Mouse (Mus musculus): Measurements from ENCODE around the gene Cntn4. TPM values are rescaled to one million over a fixed set of nuclear protein-coding genes. Genes with fewer than 3 reads are reported as not detected.

Cntn4 gene
- polyA plus RNA-seq, 1 experiment from 2014 or later = 56.3 TPM

GRCm38 (mm10) chr6:106381288-106382025 lies 704.0 kb downstream of the Cntn4 start:
- no peak overlapping the region for H3K9ac ChIP-seq (replicated peaks; ENCODE audit: low read depth, low read length)
- H3K36me3 ChIP-seq (ENCODE audit: control insufficient read depth, insufficient read depth, low read length) = no peaks in the 10 kb centered on the region
- ATAC-seq (ENCODE audit: low read depth) = no peak
- no peak overlapping the region for H3K4me3 ChIP-seq (ENCODE audit: low read depth, low read length)
- no peaks in the 10 kb centered on the region for H3K27me3 ChIP-seq (ENCODE audit: control insufficient read depth, insufficient read depth, low read length)
- WGBS = 61% methylated on average over 6 of the region's 6 CpGs
- no peaks in the 10 kb centered on the region for H3K9me3 ChIP-seq (ENCODE audit: control insufficient read depth, low read length)
- no peak overlapping the region for H3K27ac ChIP-seq (ENCODE audit: low read depth, low read length)
- H3K4me1 ChIP-seq (ENCODE audit: control insufficient read depth, insufficient read depth, low read length) = no peaks in the 10 kb centered on the region
- H3K4me2 ChIP-seq (ENCODE audit: low read depth, low read length) = no peak overlapping the region

GRCm38 (mm10) chr6:106387833-106388406 lies 710.5 kb downstream of the Cntn4 start:
- 50% methylated on average over 2 of the region's 2 CpGs for WGBS
- Histone ChIP-seq H3K27ac (ENCODE audit: low read depth, low read length) (no peak overlapping the region), H3K27me3 (ENCODE audit: control insufficient read depth, insufficient read depth, low read length) (no peaks in the 10 kb centered on the region), H3K36me3 (ENCODE audit: control insufficient read depth, insufficient read depth, low read length) (no peaks in the 10 kb centered on the region), H3K4me1 (ENCODE audit: control insufficient read depth, insufficient read depth, low read length) (no peaks in the 10 kb centered on the region), H3K9ac (replicated peaks; ENCODE audit: low read depth, low read length) (no peak overlapping the region), H3K4me3 (ENCODE audit: low read depth, low read length) (no peak overlapping the region), H3K4me2 (ENCODE audit: low read depth, low read length) (no peak overlapping the region), H3K9me3 (ENCODE audit: control insufficient read depth, low read length) (no peaks in the 10 kb centered on the region)
- ATAC-seq (ENCODE audit: low read depth) = peak; percentile 85

- no peak for ATAC-seq (ENCODE audit: low read depth)
- H3K36me3 ChIP-seq (ENCODE audit: control insufficient read depth, insufficient read depth, low read length) = no peaks in the 10 kb centered on the region
- WGBS = 84% methylated on average over 3 of the region's 3 CpGs
- no peak overlapping the region for H3K27ac ChIP-seq (ENCODE audit: low read depth, low read length)
- no peaks in the 10 kb centered on the region for H3K4me1 ChIP-seq (ENCODE audit: control insufficient read depth, insufficient read depth, low read length)
- no peak overlapping the region for H3K9ac ChIP-seq (replicated peaks; ENCODE audit: low read depth, low read length)
- no peak overlapping the region for H3K4me3 ChIP-seq (ENCODE audit: low read depth, low read length)
- no peaks in the 10 kb centered on the region for H3K27me3 ChIP-seq (ENCODE audit: control insufficient read depth, insufficient read depth, low read length)
- no peaks in the 10 kb centered on the region for H3K9me3 ChIP-seq (ENCODE audit: control insufficient read depth, low read length)
- H3K4me2 ChIP-seq (ENCODE audit: low read depth, low read length) = no peak overlapping the region
These were observed 730.6 kb downstream of the Cntn4 start for GRCm38 (mm10) chr6:106408014-106408413.

- Histone ChIP-seq H3K9ac (replicated peaks; ENCODE audit: low read depth, low read length) (no peak overlapping the region), H3K27ac (ENCODE audit: low read depth, low read length) (no peak overlapping the region)
- 72% methylated on average over 3 of the region's 3 CpGs for WGBS
These were observed 731.2 kb downstream of the Cntn4 start for GRCm38 (mm10) chr6:106408634-106409033.

DNA sequence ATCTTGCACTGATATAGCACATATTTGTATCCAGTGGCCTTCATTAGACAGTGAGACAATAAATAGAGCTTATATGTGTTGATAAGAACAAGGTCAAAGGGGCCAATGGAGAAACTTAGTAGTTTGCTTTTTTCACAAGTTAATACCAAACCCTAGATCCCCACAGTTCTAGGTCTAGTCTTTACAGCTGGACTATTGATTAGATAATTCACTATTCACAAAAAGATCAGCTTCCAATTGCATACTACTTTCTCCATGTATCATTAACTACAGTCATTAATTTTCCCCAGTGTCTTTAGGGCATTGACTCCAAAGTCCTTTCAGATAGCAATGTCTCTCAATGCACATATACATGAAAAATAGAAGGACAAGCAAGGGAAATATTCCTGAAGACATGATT lies 745.5 kb downstream of the Cntn4 start:
- no peak overlapping the region for H3K4me3 ChIP-seq (ENCODE audit: low read depth, low read length)
- no peak overlapping the region for H3K9ac ChIP-seq (replicated peaks; ENCODE audit: low read depth, low read length)
- no peaks in the 10 kb centered on the region for H3K4me1 ChIP-seq (ENCODE audit: control insufficient read depth, insufficient read depth, low read length)
- no peak overlapping the region for H3K4me2 ChIP-seq (ENCODE audit: low read depth, low read length)
- H3K27me3 ChIP-seq (ENCODE audit: control insufficient read depth, insufficient read depth, low read length) = no peaks in the 10 kb centered on the region
- no peaks in the 10 kb centered on the region for H3K9me3 ChIP-seq (ENCODE audit: control insufficient read depth, low read length)
- ATAC-seq (ENCODE audit: low read depth) = no peak
- H3K27ac ChIP-seq (ENCODE audit: low read depth, low read length) = no peak overlapping the region
- H3K36me3 ChIP-seq (ENCODE audit: control insufficient read depth, insufficient read depth, low read length) = no peaks in the 10 kb centered on the region

More at GRCm38 (mm10) chr6:106408634-106409033, 731.2 kb downstream of the Cntn4 start:
- ATAC-seq (ENCODE audit: low read depth) = no peak
- Histone ChIP-seq H3K4me2 (ENCODE audit: low read depth, low read length) (no peak overlapping the region), H3K9me3 (ENCODE audit: control insufficient read depth, low read length) (no peaks in the 10 kb centered on the region), H3K36me3 (ENCODE audit: control insufficient read depth, insufficient read depth, low read length) (no peaks in the 10 kb centered on the region), H3K27me3 (ENCODE audit: control insufficient read depth, insufficient read depth, low read length) (no peaks in the 10 kb centered on the region), H3K4me3 (ENCODE audit: low read depth, low read length) (no peak overlapping the region), H3K4me1 (ENCODE audit: control insufficient read depth, insufficient read depth, low read length) (no peaks in the 10 kb centered on the region)

- no peak for ATAC-seq (ENCODE audit: low read depth)
- 96% methylated on average over 2 of the region's 2 CpGs for WGBS
These were observed 746.0 kb downstream of the Cntn4 start for GRCm38 (mm10) chr6:106423471-106423870.

DNA sequence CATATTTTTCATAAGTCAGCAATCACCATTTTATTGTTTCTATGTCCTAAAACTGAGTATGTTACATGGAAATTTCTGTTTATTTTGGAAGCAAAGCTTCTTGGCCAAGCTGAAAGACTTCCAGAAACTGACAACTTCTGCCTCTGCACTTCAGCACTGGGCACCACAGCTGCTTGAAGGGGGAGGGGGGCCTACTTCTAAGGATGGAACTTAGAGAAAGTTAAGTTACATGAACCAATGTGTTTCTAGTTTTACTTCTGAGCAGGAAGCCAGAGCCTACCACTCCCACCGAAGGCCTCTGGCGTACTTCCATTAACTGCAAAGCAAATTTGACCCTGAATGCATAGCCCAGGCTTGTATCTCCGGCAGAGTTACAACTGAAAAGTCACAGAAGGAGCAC lies 749.2 kb downstream of the Cntn4 start:
- Histone ChIP-seq H3K9me3 (ENCODE audit: control insufficient read depth, low read length) (no peaks in the 10 kb centered on the region), H3K4me1 (ENCODE audit: control insufficient read depth, insufficient read depth, low read length) (no peaks in the 10 kb centered on the region), H3K27ac (ENCODE audit: low read depth, low read length) (no peak overlapping the region), H3K27me3 (ENCODE audit: control insufficient read depth, insufficient read depth, low read length) (no peaks in the 10 kb centered on the region), H3K4me3 (ENCODE audit: low read depth, low read length) (no peak overlapping the region), H3K36me3 (ENCODE audit: control insufficient read depth, insufficient read depth, low read length) (no peaks in the 10 kb centered on the region), H3K4me2 (ENCODE audit: low read depth, low read length) (no peak overlapping the region), H3K9ac (replicated peaks; ENCODE audit: low read depth, low read length) (no peak overlapping the region)
- ATAC-seq (ENCODE audit: low read depth) = no peak
- WGBS = 89% methylated on average over 3 of the region's 3 CpGs

More at GRCm38 (mm10) chr6:106423471-106423870, 746.0 kb downstream of the Cntn4 start:
- Histone ChIP-seq H3K27ac (ENCODE audit: low read depth, low read length) (no peak overlapping the region), H3K9me3 (ENCODE audit: control insufficient read depth, low read length) (no peaks in the 10 kb centered on the region), H3K27me3 (ENCODE audit: control insufficient read depth, insufficient read depth, low read length) (no peaks in the 10 kb centered on the region), H3K36me3 (ENCODE audit: control insufficient read depth, insufficient read depth, low read length) (no peaks in the 10 kb centered on the region), H3K4me2 (ENCODE audit: low read depth, low read length) (no peak overlapping the region), H3K9ac (replicated peaks; ENCODE audit: low read depth, low read length) (no peak overlapping the region), H3K4me1 (ENCODE audit: control insufficient read depth, insufficient read depth, low read length) (no peaks in the 10 kb centered on the region), H3K4me3 (ENCODE audit: low read depth, low read length) (no peak overlapping the region)

DNA sequence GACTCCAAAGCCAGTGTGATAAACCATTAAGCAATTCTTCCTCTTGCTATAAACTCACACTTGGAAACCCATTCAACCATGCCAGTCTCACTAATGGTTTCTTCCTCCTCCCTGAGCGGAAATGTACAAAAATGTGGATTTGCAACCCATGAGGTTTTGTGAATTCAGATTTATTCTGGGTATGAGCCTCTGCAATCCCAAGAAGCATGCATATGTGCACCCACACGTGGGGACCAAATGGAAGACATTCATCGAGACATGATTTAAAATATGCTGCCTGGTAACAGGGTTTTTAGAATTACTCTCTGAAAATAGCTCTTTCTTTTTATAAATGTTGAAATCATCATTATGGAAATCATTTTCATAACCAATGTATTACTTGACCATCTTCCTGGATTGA lies 754.0 kb downstream of the Cntn4 start:
- Histone ChIP-seq H3K9ac (replicated peaks; ENCODE audit: low read depth, low read length) (no peak overlapping the region), H3K4me2 (ENCODE audit: low read depth, low read length) (no peak overlapping the region), H3K36me3 (ENCODE audit: control insufficient read depth, insufficient read depth, low read length) (no peaks in the 10 kb centered on the region), H3K4me1 (ENCODE audit: control insufficient read depth, insufficient read depth, low read length) (no peaks in the 10 kb centered on the region), H3K9me3 (ENCODE audit: control insufficient read depth, low read length) (no peaks in the 10 kb centered on the region), H3K27me3 (ENCODE audit: control insufficient read depth, insufficient read depth, low read length) (no peaks in the 10 kb centered on the region), H3K4me3 (ENCODE audit: low read depth, low read length) (no peak overlapping the region), H3K27ac (ENCODE audit: low read depth, low read length) (no peak overlapping the region)
- WGBS = 73% methylated on average over 3 of the region's 3 CpGs
- ATAC-seq (ENCODE audit: low read depth) = no peak

DNA sequence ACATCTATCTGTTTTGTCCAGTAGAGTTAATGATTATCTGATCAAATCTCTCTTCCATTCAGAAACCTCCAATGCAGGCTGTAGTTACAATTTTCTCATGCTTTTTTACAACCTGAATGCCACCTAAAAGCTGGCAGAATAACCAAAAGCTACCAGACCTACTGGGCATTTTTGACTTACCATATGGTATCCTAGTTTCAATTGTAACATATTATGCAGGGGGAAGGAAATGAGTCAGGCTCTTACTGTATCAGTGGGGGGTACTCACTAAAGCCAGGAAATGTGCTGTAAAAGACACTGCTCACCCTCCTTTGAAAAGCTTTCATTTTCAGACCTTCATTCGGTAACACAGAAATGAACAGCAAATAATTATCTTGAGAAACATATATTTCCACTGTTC lies 763.3 kb downstream of the Cntn4 start:
- ATAC-seq (ENCODE audit: low read depth) = no peak
- H3K9me3 ChIP-seq (ENCODE audit: control insufficient read depth, low read length) = no peaks in the 10 kb centered on the region
- H3K4me2 ChIP-seq (ENCODE audit: low read depth, low read length) = no peak overlapping the region
- H3K27ac ChIP-seq (ENCODE audit: low read depth, low read length) = no peak overlapping the region
- no peaks in the 10 kb centered on the region for H3K36me3 ChIP-seq (ENCODE audit: control insufficient read depth, insufficient read depth, low read length)
- no peak overlapping the region for H3K9ac ChIP-seq (replicated peaks; ENCODE audit: low read depth, low read length)
- no peaks in the 10 kb centered on the region for H3K4me1 ChIP-seq (ENCODE audit: control insufficient read depth, insufficient read depth, low read length)
- H3K27me3 ChIP-seq (ENCODE audit: control insufficient read depth, insufficient read depth, low read length) = no peaks in the 10 kb centered on the region
- 41% methylated on average over 1 of the region's 1 CpGs for WGBS
- no peak overlapping the region for H3K4me3 ChIP-seq (ENCODE audit: low read depth, low read length)
